Mouse (Mus musculus) embryo, embryonic 9.5 days (tissue): ENCODE data around the gene Gpbar1.
"Not testable (repeated sequence)": the region's sequence is repeated elsewhere in the genome, so short reads cannot be mapped to it uniquely, and the experiment has no call there.

Experiments
- DNase-seq: peaks from one replicate; pipeline ENCODE4 v3.0.0-alpha.2; 2017; ENCODE audit errors: extremely low spot score

Gene Gpbar1

GRCm38 (mm10) chr1:74277883-74278537, 340 bp upstream of the Gpbar1 start:
- no peak for DNase-seq

GRCm38 (mm10) chr1:74278988-74279387, 638 bp downstream of the Gpbar1 start:
- DNase-seq = no peak

- DNase-seq = no peak
Measured at GRCm38 (mm10) chr1:74280591-74281325, 2.4 kb downstream of the Gpbar1 start.

DNA sequence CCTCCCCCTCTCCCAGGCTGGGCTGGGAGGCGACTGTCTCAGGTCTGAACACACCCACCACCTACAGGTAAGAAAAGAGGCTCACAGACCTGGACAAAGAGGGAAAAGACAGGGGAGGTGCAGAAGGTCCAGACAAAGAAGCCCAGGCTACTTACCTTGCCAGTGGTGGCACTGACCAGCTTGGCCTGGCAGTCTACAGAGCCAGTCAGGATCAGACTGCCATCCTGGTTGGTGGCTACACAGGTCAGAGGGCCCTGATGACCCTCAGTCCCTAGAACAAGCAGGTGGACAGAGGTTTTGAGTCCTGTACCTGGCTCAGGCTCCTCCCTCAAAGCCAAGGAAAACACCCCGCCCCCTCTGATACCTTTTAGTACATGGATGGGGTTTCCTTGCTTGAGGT, 3.0 kb downstream of the Gpbar1 start:
- DNase-seq = no peak

- DNase-seq = no peak
Measured at GRCm38 (mm10) chr1:74281886-74282285, 3.5 kb downstream of the Gpbar1 start.

- DNase-seq = no peak
Measured at GRCm38 (mm10) chr1:74282896-74283625, 4.7 kb downstream of the Gpbar1 start.

DNA sequence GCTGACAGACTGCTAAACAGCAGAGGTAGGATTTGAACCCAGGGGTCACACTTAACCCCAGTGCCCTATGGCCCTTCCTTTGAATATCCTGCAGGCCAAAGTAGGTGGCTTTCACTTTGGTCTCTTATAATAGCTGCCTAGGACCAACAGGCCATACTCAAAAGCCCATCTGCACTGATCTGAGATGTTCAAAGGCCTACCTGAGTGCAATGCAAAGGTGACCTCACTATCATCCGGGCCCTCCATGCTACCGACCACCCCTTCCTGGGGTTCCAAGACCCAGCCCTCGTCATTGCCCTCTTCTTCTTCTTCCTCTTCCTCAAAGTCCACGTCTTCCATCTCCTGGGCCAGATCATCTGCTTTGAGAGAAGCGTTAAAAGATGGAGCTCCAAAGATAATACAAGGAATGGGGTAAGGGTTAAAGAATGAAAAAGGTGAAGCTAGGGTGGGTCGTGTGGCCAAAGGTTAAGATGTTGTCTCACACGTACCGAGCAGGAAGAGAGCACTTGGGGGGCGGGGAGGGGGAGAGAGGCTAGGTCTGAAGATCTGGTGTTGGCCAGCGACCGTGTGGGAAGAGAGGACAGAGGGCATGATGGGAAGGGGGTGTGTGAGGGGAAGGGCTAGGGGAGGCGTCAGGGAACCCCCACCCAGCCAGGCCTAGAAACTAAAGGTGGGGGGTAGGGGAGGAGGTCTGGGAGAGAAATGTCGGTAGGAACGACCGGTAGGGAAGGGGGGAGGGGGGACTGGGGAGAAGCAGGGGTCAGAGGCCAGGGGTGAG, 5.5 kb downstream of the Gpbar1 start:
- DNase-seq = peak; percentile 68

DNA sequence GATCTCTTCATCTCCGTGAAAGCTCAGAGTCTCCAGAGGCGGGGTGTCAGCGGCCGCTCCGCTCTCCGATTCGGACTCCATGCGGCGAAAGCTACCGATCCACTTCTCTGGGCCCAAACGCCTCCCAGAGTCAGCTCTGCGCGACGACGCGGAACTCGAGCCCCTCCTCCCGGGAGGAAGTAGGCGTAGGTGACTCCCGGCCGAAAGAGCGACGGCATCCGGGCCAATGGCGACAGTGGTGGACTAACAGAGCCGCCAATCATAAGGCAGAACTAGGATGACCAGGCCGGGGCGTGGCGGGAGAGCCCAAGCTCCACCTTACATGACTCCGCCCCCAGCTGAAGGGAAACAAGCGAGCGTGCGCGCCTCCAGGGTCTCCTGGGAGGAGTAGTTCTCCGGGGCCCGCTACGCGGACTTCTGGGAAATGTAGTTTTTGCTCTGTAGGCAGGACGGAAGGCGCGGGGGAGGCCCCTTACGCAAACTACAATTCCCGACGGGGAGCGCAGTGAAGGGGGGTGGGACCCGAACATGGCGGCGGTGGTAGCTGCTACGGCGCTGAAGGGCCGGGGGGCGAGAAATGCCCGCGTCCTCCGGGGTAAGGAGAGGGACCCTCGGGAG, 6.3 kb downstream of the Gpbar1 start, which contains the start of the genes Aamp and Pnkd:
Gene Aamp (minus strand): TSS at position 196 of the 618 bp plus-strand sequence.
Gene Pnkd (plus strand): TSS at position 388 of the 618 bp plus-strand sequence.
- peak; percentile 99 for DNase-seq

DNA sequence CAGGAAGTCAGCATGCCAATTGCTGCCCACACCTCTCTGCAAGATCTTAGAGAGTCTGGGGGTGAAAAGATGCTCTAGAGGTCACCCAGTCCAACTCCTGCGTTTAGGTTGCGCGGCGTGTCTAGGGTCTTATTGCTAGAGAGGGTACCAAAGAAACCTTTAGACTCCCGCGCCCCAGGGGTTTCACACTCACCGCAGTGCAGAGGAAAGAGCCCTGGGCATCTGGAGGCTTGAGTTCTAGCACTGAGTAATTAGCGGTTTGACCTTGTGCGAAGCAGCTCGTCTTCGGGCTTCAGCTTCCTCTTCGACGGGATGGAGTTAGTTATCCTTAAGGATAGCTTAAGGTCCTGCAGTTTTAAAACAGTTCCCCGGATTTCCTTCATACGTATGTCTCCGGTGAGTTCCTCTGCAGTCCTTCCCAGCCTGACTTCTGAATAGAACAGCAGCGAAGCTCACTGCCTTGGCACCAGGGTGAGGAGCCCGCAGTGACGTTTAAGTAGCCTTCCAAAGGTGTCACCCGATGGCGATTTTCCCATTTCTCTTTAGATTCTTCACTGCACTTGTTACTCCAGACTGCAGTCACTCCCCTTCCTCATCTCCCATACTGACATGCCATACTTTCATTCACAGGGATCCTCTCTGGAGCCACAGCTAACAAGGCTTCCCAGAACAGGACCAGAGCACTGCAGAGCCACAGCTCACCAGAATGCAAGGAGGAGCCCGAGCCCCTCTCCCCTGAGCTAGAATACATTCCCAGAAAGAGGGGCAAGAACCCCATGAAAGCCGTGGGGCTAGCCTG, 7.1 kb downstream of the Gpbar1 start:
- DNase-seq = no peak

DNA sequence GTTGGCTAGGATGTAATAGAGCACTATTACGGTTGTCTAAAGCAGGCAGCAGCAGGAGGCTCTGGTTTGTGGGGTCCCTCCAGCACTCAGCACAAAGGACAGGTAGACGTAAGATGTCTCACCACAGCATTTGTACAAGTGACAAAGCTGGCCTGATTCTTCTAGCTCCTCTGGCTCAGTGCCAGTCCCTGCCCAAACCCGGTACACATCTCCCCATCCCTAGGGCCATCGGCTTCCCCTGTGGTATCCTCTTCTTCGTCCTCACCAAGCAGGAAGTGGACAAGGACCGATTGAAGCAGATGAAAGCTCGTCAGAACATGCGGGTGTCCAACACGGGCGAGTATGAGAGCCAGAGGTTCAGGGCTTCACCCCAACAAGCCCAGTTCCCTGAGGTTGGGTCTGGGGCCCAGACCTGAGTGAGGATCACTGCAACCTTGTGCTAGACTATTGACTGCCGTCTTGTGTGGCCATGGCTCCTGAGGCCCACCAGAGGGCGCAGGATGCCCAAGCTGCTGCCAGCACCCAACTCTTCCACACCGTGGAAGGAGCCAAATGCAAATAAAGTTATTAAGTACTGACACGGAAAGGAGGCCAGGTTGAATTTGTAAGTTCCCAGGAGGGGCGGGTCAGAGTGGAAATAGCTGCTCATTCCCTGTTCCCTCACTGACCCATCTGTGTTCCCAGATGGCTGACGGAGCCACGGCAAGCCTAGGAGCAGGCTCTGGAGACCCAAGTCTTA, 8.7 kb downstream of the Gpbar1 start:
- not testable (repeated sequence) for DNase-seq

DNA sequence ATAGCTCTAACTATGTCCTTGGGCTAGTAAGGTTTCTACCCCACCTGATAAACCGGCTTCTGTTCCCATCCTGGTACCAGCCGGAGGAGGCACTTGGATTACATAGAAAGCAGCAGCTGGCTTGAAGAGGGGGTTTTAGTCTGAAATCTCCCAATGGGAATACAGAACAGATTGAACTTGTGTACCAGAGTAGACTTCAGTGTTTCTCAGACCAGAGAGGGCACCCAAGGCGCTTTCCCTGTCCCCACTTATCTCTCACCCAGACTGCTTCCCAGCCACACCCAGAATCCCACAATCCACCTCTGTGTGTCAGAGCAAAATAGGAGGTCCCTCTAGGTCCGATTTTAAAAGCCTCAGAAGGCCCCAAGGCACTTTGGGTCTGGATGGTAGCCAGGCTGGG, 10.0 kb downstream of the Gpbar1 start:
- no peak for DNase-seq

DNA sequence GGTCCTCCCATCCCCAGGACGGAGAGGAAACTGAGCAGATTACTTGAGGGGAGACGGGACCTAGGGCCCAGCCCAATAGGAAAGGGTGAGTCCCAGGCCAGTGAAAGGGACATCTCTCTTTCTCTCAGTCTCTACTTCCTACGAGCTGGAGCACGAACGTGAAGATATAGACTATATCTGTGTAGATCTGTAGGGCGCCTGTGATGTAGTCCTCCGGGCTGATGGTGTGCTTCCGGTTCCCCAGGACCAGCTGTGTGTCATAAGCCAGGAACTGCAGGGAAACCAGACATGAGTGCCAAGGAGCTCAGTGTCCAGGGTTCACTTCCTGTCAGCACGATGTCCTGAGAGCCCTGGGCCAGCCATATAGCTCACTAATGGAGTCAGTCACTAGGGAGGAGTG, 10.9 kb downstream of the Gpbar1 start:
- no peak for DNase-seq

DNA sequence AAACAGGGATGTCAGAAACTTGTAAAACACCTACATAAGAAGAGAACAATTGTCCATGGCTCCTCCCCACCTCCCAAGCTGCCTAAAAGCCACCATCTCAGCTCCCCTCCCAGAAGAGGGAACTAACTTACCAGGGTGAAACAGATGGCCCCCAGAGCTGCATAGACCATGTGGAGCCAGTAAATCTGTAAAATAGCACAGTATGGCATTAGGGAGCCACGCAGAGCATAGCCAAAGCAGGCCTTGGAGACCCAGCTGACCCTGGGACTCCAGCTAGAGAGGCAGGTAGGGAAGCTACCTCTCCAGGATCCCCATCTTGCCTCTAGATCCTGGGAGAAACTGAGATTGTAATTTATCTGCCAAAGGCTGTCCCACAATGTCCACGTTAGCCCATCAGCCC, 11.4 kb downstream of the Gpbar1 start:
- DNase-seq = no peak

- no peak for DNase-seq
Measured at GRCm38 (mm10) chr1:74290141-74290540, 11.8 kb downstream of the Gpbar1 start.

DNA sequence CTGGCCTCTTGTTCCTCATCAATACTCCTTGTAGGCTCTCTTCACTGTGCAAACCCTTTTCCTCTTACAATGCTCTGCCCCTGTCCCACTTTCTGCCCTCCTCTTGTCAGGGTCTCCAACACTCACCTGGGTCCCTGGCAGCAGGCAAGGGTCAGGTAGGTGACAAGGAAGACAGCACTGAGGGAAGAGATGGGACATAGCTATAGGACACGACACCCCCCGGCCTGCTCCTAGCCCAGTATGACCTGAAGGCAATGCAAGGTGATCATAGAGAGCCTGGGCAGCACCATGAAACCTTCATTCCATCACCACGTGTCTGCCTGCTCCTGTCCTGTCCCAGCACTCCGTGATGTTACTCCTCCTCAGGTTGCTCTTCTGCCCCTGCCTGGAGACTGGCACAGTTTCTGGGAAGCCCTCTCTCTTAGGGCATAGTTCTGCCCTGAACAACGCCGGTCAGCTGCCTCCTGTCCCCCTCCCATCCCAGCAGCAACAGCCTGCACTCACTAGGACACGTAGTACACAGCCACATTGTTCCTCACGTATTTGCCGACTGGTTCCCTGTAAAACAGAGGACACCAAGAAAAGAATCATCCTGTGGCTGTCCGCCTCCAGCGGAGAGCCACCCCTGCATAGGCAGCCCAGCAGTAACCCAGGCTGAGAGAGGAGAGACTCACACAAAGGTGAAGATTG, 14.1 kb downstream of the Gpbar1 start:
- no peak for DNase-seq

DNA sequence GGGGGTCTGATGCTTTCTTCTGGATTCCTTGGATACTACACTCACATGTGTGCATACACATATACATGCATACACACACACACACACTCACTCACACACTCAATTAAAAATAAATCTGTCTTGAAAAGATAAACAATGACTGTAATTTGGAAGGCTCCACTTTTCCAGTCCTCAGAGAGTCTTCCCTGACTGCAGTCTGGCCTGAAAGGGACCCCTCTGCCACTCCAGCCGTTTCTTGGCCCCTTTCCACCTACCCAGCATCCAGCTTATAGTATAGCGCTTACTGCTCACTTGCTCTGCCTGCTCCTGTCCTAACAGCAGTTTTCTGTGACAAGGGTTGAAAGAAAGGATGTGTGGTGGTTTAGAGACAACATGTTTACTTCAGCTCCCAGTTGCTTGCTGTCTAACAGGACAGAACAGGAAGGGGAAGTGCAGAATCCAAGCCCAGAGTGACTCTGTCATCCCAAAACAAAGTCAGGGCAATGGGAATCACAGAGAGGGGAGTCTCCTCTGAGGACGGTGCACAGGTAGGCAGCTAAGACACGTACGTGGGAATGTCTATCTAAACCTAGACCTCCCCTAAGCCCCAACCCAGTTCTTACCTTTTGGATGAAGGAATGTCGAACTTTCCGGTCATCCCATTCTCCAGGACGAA, 15.1 kb downstream of the Gpbar1 start:
- no peak for DNase-seq

- no peak for DNase-seq
Measured at GRCm38 (mm10) chr1:74294090-74294643, 15.8 kb downstream of the Gpbar1 start.

DNA sequence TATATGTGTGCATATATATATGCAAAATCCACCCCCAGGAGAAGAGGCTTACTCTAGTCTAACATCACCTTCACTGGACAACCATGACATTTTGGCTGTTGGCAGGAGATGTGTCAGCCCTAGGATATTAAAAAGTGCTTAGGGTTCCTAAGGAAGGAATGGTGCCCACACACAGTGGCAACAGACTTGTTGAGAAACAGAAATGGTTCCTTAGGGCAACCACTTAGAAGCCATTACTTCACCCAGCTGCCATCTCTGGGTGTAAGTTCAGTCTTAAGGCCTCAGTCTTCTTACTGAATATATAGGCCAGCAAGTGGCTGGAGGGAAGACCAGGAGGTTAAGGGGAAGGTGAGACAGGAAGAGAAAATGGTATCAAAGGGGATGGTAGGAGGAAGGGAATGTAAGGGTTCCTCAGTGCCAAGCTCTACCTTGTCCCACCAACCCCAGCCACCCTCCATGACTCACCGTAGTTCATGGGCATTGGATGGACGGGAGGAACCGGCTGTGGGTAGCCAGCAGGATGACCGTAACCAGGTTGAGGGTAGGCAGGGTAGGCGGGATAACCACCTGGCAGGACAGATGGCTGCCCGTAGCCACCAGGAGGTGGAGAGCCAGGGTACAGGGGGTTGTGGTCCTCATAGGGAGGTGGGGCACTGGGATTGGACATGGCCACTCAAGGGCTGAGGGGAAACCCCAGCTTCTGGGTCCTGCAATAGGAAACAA, 16.5 kb downstream of the Gpbar1 start:
- DNase-seq = no peak
